Mouse (Mus musculus) testis, adult 2 months (tissue): Measurements from ENCODE around the gene Taf1b.

Experiments used
- CTCF ChIP-seq: fragments of 200-500 bp; IDR thresholded peaks from 2 replicates; pipeline ENCODE4 v1.5.1; 2012; ENCODE audit warnings: low read depth, mild to moderate bottlenecking, inconsistent platforms, low read length, moderate library complexity; ENCODE audit not compliant: control insufficient read depth, insufficient read depth, insufficient replicate concordance
- POLR2A ChIP-seq: fragments of 200-500 bp; IDR thresholded peaks from 2 replicates; pipeline ENCODE4 v1.6.1; 2012; ENCODE audit warnings: low read depth, mild to moderate bottlenecking, inconsistent platforms, low read length, moderate library complexity; ENCODE audit not compliant: control insufficient read depth

GRCm38 (mm10) chr12:24517118-24517517 is 19.0 kb downstream of the Taf1b start:
- TF ChIP-seq CTCF (no peak), POLR2A (no peak)
